27 mouse cellular contexts compared by ENCODE assay signal in the genomic region with DNA sequence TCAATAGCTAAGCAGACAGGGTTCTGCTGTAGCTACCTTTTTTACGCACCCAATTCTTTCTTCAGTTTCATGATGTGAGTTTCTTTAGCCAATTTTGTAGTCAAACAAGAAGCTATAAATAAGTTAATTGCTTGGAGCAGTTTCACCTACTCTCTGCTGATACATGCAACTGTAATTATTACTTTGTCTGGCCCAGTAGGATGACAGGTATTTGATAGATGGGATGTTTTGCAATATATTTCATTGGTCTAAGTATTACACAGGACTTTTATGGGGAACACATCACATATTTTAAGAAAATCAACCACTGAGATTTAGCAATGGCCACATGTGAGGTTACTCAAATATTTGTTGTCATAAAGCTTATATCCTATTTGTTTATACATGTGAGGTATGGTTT.
"Had no signal": no experiment of that assay in that cellular context is flagged by ENCODE, and none has a peak within 500 bp of the region (broad histone marks: within the 10 kb centered on the region; RNA-seq: fewer than 3 reads in every experiment).

No protein-coding gene starts in this region.

- H3K4me3 ChIP-seq: gastrocnemius, adult 2 months; heart, adult 2 months; heart, embryonic 13.5 days; heart, embryonic 15.5 days; hindbrain, embryonic 10.5 days; hindbrain, embryonic 12.5 days; intestine, embryonic 15.5 days; limb, embryonic 13.5 days; limb, embryonic 15.5 days; liver, embryonic 12.5 days had no signal

- ATAC-seq: hindbrain, embryonic 16.5 days; inflammation-experienced regulatory T-cells, adult 6 months; intestine, embryonic 15.5 days; intestine, postnatal 0 days; liver, embryonic 12.5 days had no signal

- H3K9me3 ChIP-seq: heart, embryonic 13.5 days; heart, embryonic 15.5 days; hindbrain, embryonic 10.5 days; hindbrain, embryonic 12.5 days; intestine, embryonic 15.5 days; limb, embryonic 13.5 days; limb, embryonic 15.5 days; liver, embryonic 12.5 days had no signal

- H3K4me1 ChIP-seq: heart, embryonic 13.5 days; heart, embryonic 15.5 days; hindbrain, embryonic 10.5 days; hindbrain, embryonic 12.5 days; intestine, embryonic 15.5 days; limb, embryonic 13.5 days; limb, embryonic 15.5 days; liver, embryonic 12.5 days had no signal

- DNase-seq: gastrocnemius, adult 2 months; gastrocnemius, postnatal 10 days; gastrocnemius, postnatal 25 days; heart, adult 11 months; heart, adult 2 months; heart, postnatal 14 days; heart, postnatal 36 days; kidney, adult 18-20 months; kidney, adult 8-10 months; kidney, postnatal 10 days; kidney, postnatal 36 days; layer of hippocampus, postnatal 36 days; left cerebral cortex, postnatal 4 days had no signal

- H3K27ac ChIP-seq: gastrocnemius, adult 2 months; heart, embryonic 13.5 days; heart, embryonic 15.5 days; hindbrain, embryonic 10.5 days; hindbrain, embryonic 12.5 days; hindbrain, embryonic 14.5 days; intestine, embryonic 15.5 days; limb, embryonic 13.5 days; liver, embryonic 12.5 days; liver, embryonic 14.5 days had no signal

- H3K4me2 ChIP-seq: heart, embryonic 11.5 days; heart, embryonic 13.5 days; heart, embryonic 15.5 days; hindbrain, embryonic 12.5 days; hindbrain, embryonic 14.5 days; intestine, embryonic 15.5 days; limb, embryonic 13.5 days; limb, embryonic 15.5 days; liver, embryonic 12.5 days had no signal

- H3K9ac ChIP-seq: heart, embryonic 13.5 days; heart, embryonic 15.5 days; hindbrain, embryonic 12.5 days; hindbrain, embryonic 14.5 days; intestine, embryonic 15.5 days; limb, embryonic 13.5 days; limb, embryonic 15.5 days; liver, embryonic 12.5 days; liver, embryonic 14.5 days had no signal

- H3K27me3 ChIP-seq: heart, embryonic 13.5 days; heart, embryonic 15.5 days; hindbrain, embryonic 12.5 days; intestine, embryonic 15.5 days; limb, embryonic 13.5 days; limb, embryonic 15.5 days; liver, embryonic 12.5 days had no signal

- H3K36me3 ChIP-seq: heart, embryonic 13.5 days; heart, embryonic 15.5 days; hindbrain, embryonic 10.5 days; hindbrain, embryonic 12.5 days; intestine, embryonic 15.5 days; limb, embryonic 13.5 days; limb, embryonic 15.5 days; liver, embryonic 12.5 days had no signal
